Mouse (Mus musculus): ENCODE results near the gene Nlgn3.
"Not testable (repeated sequence)": the region's sequence is repeated elsewhere in the genome, so short reads cannot be mapped to it uniquely, and the experiment has no call there.

DNA sequence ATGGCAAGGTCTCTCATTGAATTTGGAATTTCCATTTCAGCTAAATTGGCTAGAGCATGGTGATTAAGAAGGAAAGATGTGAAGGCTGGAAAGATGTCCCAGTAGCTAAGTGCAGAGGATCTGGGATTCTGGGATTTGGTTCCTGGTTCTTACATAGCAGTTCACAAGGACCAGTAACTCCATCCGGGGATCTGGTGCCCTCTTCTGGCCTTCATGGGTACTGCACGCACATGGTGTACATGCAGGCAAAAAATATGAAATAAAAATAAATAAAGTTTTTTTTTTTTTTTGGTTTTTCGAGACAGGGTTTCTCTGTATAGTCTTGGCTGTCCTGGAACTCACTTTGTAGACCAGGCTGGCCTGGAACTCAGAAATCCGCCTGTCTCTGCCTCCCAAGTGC, 59.9 kb downstream of the Nlgn3 start:
- peak; percentile 24; the same call in 1 of the 2 replicates for TF ChIP-seq CTCF (IDR thresholded peaks at IDR 0.05)
- not testable (repeated sequence) for TF ChIP-seq EP300 (IDR thresholded peaks at IDR 0.05)
